Mouse (Mus musculus): ENCODE results near the gene Prx.

DNA sequence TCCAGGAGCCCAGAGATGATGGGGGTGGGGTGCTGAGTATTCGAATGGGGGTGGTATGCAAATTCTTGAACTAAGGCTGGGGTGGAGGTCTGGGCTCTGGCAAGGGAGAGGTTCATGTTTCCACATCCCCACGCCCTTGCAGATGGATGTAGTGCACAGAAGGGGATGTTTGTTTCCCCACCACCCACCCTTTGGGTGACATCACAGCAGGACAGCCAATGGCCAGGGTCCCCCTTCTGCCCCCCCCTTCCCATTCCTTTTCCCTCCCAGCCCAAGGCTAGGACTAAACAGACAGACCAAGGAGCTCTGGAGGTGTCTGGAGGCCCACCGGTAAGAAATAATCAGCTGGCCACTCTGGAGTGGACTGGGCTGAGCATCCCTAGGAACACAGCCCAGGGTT is at the start of gene Prx:
- TF ChIP-seq MYOD1 (IDR thresholded peaks at IDR 0.05; ENCODE audit: control insufficient read depth, insufficient read length, low read depth) (no peak), CTCF (IDR thresholded peaks at IDR 0.05; ENCODE audit: control insufficient read depth, insufficient read depth, insufficient read length) (no peak)

Measured in C2C12 (cell line).